Mouse (Mus musculus) kidney, embryonic 16.5 days (tissue): ENCODE data around the gene Wdr35. TPM values are rescaled to one million over a fixed set of nuclear protein-coding genes. Genes with fewer than 3 reads are reported as not detected.

Source experiments
- ATAC-seq: fragments of 200-750 bp; cut with Nextera tagmentation; 2 replicates; pipeline ENCODE4 v1.8.0; 2017; ENCODE audit warnings: moderate TSS enrichment; ENCODE audit not compliant: low FRiP score, low TSS enrichment
- H3K27ac ChIP-seq: fragments of 300-500 bp; sonication (generic); 2 replicates; pipeline ENCODE4 v1.5.1; 2014; ENCODE audit warnings: low read length
- H3K27me3 ChIP-seq: fragments of 300-500 bp; sonication (generic); 2 replicates; pipeline ENCODE4 v1.6.1; 2014; ENCODE audit warnings: low read length, control low read depth, mixed read lengths; ENCODE audit not compliant: insufficient read depth
- H3K36me3 ChIP-seq: fragments of 300-500 bp; sonication (generic); 2 replicates; pipeline ENCODE4 v1.6.1; 2014; ENCODE audit warnings: low read length, control low read depth, mixed read lengths; ENCODE audit not compliant: insufficient read depth
- H3K4me1 ChIP-seq: fragments of 300-500 bp; sonication (generic); 2 replicates; pipeline ENCODE4 v1.6.1; 2014; ENCODE audit warnings: low read length, control low read depth, mixed read lengths; ENCODE audit not compliant: insufficient read depth
- H3K4me2 ChIP-seq: fragments of 300-500 bp; sonication (generic); replicated peaks from 2 replicates; pipeline ENCODE4 v1.6.1; 2014; ENCODE audit warnings: low read depth, low read length
- H3K4me3 ChIP-seq: fragments of 300-500 bp; sonication (generic); 2 replicates; pipeline ENCODE4 v1.5.1; 2014; ENCODE audit warnings: mild to moderate bottlenecking, low read length
- H3K9ac ChIP-seq: fragments of 300-500 bp; sonication (generic); replicated peaks from 2 replicates; pipeline ENCODE4 v1.6.1; 2014; ENCODE audit warnings: low read length
- H3K9me3 ChIP-seq: fragments of 300-500 bp; sonication (generic); 2 replicates; pipeline ENCODE4 v1.6.1; 2016; ENCODE audit warnings: low read length, control low read depth
- WGBS: fragments of 180-500 bp; shearing (Covaris S2); extraction: QIAGEN DNeasy Blood & Tissue Kit; methylation state at CpG from one replicate; pipeline ENCODE4 v1.1.7; 2014; 5-methylcytosine and 5-hydroxymethylcytosine counted together
- polyA plus RNA-seq: library from polyadenylated mRNA; unstranded; fragments of >200 nt; fragmentation: Nextera tagmentation; extraction: Ambion mirVana; gene quantifications from 2 replicates; pipeline ENCODE4 v1.2.1, GENCODE M21; 2015

The Wdr35 gene
- polyA plus RNA-seq, 1 experiment from 2014 or later, result 21.0 TPM

DNA sequence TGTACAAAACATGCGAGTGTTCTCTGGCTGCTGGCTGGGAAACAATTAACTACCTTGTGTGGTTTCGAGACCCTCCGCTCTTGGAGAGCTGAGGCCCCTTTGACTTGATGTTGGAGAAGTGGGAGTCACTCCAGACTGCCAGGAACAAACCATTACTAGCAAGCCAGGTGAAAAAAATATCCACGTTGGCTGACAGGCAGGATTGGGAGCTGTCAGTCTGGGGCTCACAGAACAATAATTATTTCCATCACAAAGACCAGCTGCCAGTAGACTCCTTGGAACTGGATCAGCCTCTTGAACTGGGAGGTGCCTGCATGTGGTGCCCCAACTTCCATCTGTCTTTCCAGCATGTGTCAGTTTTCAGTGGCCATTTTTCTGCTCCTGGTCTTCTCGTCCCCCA lies 68.6 kb downstream of the Wdr35 start:
- no peak overlapping the region for H3K27ac ChIP-seq
- no peaks in the 10 kb centered on the region for H3K27me3 ChIP-seq
- no peaks in the 10 kb centered on the region for H3K9me3 ChIP-seq
- no peak for ATAC-seq
- no peaks in the 10 kb centered on the region for H3K4me1 ChIP-seq
- no peak overlapping the region for H3K4me3 ChIP-seq
- 75% methylated on average over 5 of the region's 5 CpGs for WGBS
- H3K36me3 ChIP-seq, result peaks cover 7% of the 10 kb centered on the region
- H3K9ac ChIP-seq, result no peak overlapping the region
- no peak overlapping the region for H3K4me2 ChIP-seq

DNA sequence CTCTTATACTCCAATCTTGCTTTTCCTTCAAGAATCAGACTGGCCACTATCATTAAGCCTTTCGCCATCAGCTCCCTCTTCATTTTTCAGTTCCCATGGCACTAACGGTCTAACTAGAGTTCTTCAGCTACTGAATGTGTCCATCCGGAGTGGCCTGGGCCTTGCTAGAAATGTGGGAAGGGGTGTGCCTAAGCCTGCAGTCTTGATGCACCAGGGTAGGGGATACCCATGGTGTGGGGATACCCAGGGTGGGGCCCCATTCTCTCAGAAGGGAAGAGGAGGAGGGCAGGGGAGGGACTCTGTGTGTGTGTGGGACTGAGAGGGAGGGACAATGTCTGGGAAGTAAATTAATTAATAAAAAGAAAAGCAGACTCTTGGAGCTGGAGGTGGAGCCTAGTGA lies 69.1 kb downstream of the Wdr35 start:
- 0 out of 2 replicates have a peak, but pooled peaks have one; percentile 41 for ATAC-seq
- no peak overlapping the region for H3K4me3 ChIP-seq
- no peaks in the 10 kb centered on the region for H3K27me3 ChIP-seq
- H3K4me1 ChIP-seq, result no peaks in the 10 kb centered on the region
- peaks cover 7% of the 10 kb centered on the region for H3K36me3 ChIP-seq
- H3K27ac ChIP-seq, result no peak overlapping the region
- H3K4me2 ChIP-seq, result no peak overlapping the region
- no peak overlapping the region for H3K9ac ChIP-seq
- WGBS, result 87% methylated on average over 3 of the region's 3 CpGs
- no peaks in the 10 kb centered on the region for H3K9me3 ChIP-seq

DNA sequence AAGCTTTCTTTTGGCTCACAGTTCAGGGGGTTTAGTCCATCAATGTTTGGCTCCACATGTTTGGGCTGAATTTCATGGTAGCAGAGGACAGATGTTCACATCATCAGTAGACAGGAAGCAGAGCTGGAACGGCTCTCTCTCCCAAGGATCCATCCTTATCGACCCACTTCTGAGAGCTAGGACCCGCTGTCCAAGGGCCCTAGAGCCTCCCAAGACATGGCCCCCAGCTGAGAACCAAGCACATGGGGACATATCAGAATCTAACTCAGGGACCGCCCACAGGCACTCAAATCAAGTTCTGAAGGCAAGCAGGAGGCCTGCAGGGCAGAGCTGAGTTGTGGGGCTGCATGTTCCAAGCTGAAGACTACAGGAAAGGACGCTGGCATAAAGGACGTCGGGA lies 71.0 kb downstream of the Wdr35 start:
- WGBS, result 93% methylated on average over 7 of the region's 7 CpGs
- Histone ChIP-seq H3K27me3 (no peaks in the 10 kb centered on the region), H3K9ac (no peak overlapping the region), H3K4me3 (no peak overlapping the region), H3K4me2 (no peak overlapping the region), H3K27ac (no peak overlapping the region), H3K36me3 (peaks cover 7% of the 10 kb centered on the region), H3K9me3 (no peaks in the 10 kb centered on the region), H3K4me1 (no peaks in the 10 kb centered on the region)
- ATAC-seq, result no peak

GRCm38 (mm10) chr12:9046674-9047073 lies 73.0 kb downstream of the Wdr35 start:
- H3K27me3 ChIP-seq, result no peaks in the 10 kb centered on the region
- no peak overlapping the region for H3K4me3 ChIP-seq
- peaks cover 7% of the 10 kb centered on the region for H3K36me3 ChIP-seq
- no peaks in the 10 kb centered on the region for H3K9me3 ChIP-seq
- peaks cover 5% of the 10 kb centered on the region; the same call in 1 of the 2 replicates for H3K4me1 ChIP-seq
- ATAC-seq, result no peak
- no peak overlapping the region for H3K9ac ChIP-seq
- WGBS, result 87% methylated on average over 4 of the region's 4 CpGs
- H3K27ac ChIP-seq, result no peak overlapping the region
- no peak overlapping the region for H3K4me2 ChIP-seq

DNA sequence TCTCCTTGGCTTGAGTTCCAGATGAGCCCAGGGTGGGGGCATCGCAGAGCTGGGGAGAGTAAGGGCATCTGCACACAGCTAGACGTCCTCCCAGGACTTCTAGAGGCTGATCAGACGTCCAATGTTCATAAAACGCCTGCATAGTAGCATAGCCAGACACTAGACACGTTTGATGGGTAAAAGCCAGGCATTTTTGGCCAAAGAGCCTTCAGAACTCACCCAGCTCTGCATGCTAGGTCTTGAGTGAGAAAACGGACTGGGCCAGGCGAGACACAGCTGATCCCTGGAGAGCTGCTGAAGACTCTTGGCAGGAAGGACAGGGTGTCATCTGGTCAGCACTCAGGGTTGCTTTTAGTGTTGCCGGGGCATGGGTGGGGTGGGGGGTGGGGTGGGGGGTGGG lies 74.4 kb downstream of the Wdr35 start:
- no peak overlapping the region for H3K9ac ChIP-seq
- peaks cover 5% of the 10 kb centered on the region; the same call in 1 of the 2 replicates for H3K4me1 ChIP-seq
- H3K27ac ChIP-seq, result no peak overlapping the region
- no peak overlapping the region for H3K4me3 ChIP-seq
- WGBS, result 69% methylated on average over 8 of the region's 8 CpGs
- peaks cover 7% of the 10 kb centered on the region for H3K36me3 ChIP-seq
- no peaks in the 10 kb centered on the region for H3K9me3 ChIP-seq
- no peak overlapping the region for H3K4me2 ChIP-seq
- no peak for ATAC-seq
- H3K27me3 ChIP-seq, result no peaks in the 10 kb centered on the region

GRCm38 (mm10) chr12:9050824-9051223 lies 77.1 kb downstream of the Wdr35 start:
- 24% methylated on average over 6 of the region's 6 CpGs for WGBS
- no peak overlapping the region for H3K4me3 ChIP-seq
- no peaks in the 10 kb centered on the region for H3K36me3 ChIP-seq
- H3K4me2 ChIP-seq, result no peak overlapping the region
- no peaks in the 10 kb centered on the region for H3K27me3 ChIP-seq
- peak overlapping the region; percentile 29; the same call in 1 of the 2 replicates for H3K9ac ChIP-seq
- H3K4me1 ChIP-seq, result peaks cover 5% of the 10 kb centered on the region; the same call in 1 of the 2 replicates
- no peaks in the 10 kb centered on the region for H3K9me3 ChIP-seq
- ATAC-seq, result no peak
- no peak overlapping the region for H3K27ac ChIP-seq

GRCm38 (mm10) chr12:9052075-9052829 lies 78.6 kb downstream of the Wdr35 start:
- no peaks in the 10 kb centered on the region for H3K27me3 ChIP-seq
- peak; percentile 89 for ATAC-seq
- peaks cover 5% of the 10 kb centered on the region; the same call in 1 of the 2 replicates for H3K4me1 ChIP-seq
- H3K9ac ChIP-seq, result no peak overlapping the region
- H3K27ac ChIP-seq, result no peak overlapping the region
- H3K4me3 ChIP-seq, result no peak overlapping the region
- no peaks in the 10 kb centered on the region for H3K9me3 ChIP-seq
- 58% methylated on average over 8 of the region's 8 CpGs for WGBS
- H3K4me2 ChIP-seq, result no peak overlapping the region
- H3K36me3 ChIP-seq, result no peaks in the 10 kb centered on the region

DNA sequence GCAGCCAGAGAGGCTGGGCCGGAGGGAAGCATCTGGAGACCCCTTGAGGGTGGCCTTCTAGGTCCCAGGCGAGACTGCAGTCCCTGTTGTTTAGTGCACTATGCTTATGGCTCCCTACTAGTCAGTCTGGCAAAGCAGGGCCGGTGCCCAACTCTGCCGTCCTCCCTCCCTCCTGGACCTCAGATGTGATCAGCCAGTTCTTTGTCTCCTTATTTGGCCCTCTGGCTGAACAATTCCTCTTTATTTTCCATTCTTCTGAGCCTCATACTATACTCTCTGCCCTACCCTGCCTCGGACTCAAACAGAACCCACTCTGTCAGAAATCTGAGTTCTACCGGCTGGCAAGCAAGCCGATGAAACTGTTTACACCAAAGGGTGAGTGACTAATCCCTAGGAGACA lies 79.7 kb downstream of the Wdr35 start:
- Histone ChIP-seq H3K36me3 (no peaks in the 10 kb centered on the region), H3K4me1 (peaks cover 5% of the 10 kb centered on the region; the same call in 1 of the 2 replicates), H3K27ac (no peak overlapping the region), H3K9me3 (no peaks in the 10 kb centered on the region), H3K4me3 (no peak overlapping the region), H3K4me2 (no peak overlapping the region), H3K27me3 (no peaks in the 10 kb centered on the region), H3K9ac (no peak overlapping the region)
- ATAC-seq, result no peak
- 80% methylated on average over 7 of the region's 7 CpGs for WGBS

DNA sequence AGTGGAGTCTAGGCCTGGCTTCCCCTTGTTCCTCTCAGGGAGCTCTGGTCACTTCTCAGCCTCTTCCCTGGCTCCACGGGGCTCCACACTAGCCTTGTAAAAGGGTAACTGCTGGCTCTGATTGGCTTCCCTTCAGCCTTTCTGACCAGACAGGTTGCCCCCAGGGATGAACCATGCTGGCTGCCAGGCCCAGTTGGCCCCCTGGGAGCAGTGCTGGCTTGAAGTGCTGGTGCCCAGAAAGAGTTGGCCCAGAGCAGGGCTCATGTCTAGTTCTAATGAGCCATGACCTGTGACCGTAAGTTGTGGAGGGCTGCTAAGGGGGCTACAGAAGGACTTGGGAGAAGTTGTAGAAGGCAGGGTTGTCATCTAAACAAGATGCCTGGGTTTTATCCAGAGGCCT lies 80.3 kb downstream of the Wdr35 start:
- Histone ChIP-seq H3K9me3 (no peaks in the 10 kb centered on the region), H3K27me3 (no peaks in the 10 kb centered on the region), H3K4me2 (no peak overlapping the region), H3K4me1 (peaks cover 5% of the 10 kb centered on the region; the same call in 1 of the 2 replicates), H3K27ac (no peak overlapping the region), H3K9ac (no peak overlapping the region), H3K36me3 (no peaks in the 10 kb centered on the region), H3K4me3 (no peak overlapping the region)
- WGBS, result 58% methylated on average over 2 of the region's 2 CpGs
- no peak for ATAC-seq

DNA sequence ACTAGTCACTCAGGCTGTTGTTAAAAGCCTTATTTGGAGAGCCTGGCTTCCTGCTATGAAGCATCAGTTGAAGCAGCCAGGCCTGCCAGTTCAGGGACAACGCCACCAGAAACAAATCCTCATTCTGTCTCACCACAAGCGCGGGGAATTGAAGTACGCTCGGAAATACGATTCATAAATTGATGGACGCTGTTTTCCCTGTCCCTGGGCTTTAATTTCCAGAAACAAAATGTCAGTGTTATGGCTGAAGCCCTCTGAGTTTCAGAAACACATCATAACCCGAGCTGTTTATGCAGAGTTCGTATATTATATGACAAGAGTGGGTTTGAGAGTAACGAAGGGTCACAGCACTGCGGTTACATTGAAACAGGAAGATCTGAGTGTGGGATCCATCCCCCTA lies 81.6 kb downstream of the Wdr35 start:
- no peaks in the 10 kb centered on the region for H3K27me3 ChIP-seq
- no peaks in the 10 kb centered on the region for H3K9me3 ChIP-seq
- H3K9ac ChIP-seq, result no peak overlapping the region
- no peak overlapping the region for H3K4me3 ChIP-seq
- H3K4me1 ChIP-seq, result peaks cover 5% of the 10 kb centered on the region; the same call in 1 of the 2 replicates
- no peak overlapping the region for H3K4me2 ChIP-seq
- H3K36me3 ChIP-seq, result no peaks in the 10 kb centered on the region
- WGBS, result 30% methylated on average over 11 of the region's 11 CpGs
- ATAC-seq, result no peak
- H3K27ac ChIP-seq, result no peak overlapping the region
